Mouse (Mus musculus): ENCODE data around the gene Rai1. TPM values are rescaled to one million over a fixed set of nuclear protein-coding genes. Genes with fewer than 3 reads are reported as not detected.

Rai1 gene
- polyA plus RNA-seq, 2 experiments from 2014 or later, result 7.6 to 11.3 TPM

GRCm38 (mm10) chr11:60164450-60164849 lies 59.6 kb downstream of the Rai1 start:
- no peak for ATAC-seq

- no peak for ATAC-seq
These were observed 60.3 kb downstream of the Rai1 start for GRCm38 (mm10) chr11:60165076-60165475.

GRCm38 (mm10) chr11:60168780-60169179 lies 64.0 kb downstream of the Rai1 start:
- ATAC-seq, result no peak

- no peak for ATAC-seq
These were observed 67.3 kb downstream of the Rai1 start for GRCm38 (mm10) chr11:60172074-60172473.

- no peak for ATAC-seq
These were observed 68.9 kb downstream of the Rai1 start for GRCm38 (mm10) chr11:60173606-60174184.

- peak; percentile 50 for ATAC-seq
These were observed 70.8 kb downstream of the Rai1 start for GRCm38 (mm10) chr11:60175371-60176181.

GRCm38 (mm10) chr11:60176182-60176974 lies 71.6 kb downstream of the Rai1 start:
- peak; percentile 20 for ATAC-seq

GRCm38 (mm10) chr11:60176975-60177657 lies 72.3 kb downstream of the Rai1 start:
- ATAC-seq, result no peak

- no peak for ATAC-seq
These were observed 73.2 kb downstream of the Rai1 start for GRCm38 (mm10) chr11:60178005-60178404.

GRCm38 (mm10) chr11:60178506-60178905 lies 73.7 kb downstream of the Rai1 start:
- ATAC-seq, result no peak

- no peak for ATAC-seq
These were observed 77.4 kb downstream of the Rai1 start for GRCm38 (mm10) chr11:60182116-60182670.

GRCm38 (mm10) chr11:60182741-60183140 lies 77.9 kb downstream of the Rai1 start:
- ATAC-seq, result no peak

GRCm38 (mm10) chr11:60184346-60185325 lies 79.8 kb downstream of the Rai1 start:
- ATAC-seq, result no peak

GRCm38 (mm10) chr11:60185396-60186231 lies 80.8 kb downstream of the Rai1 start:
- ATAC-seq, result no peak

GRCm38 (mm10) chr11:60187070-60187469 lies 82.3 kb downstream of the Rai1 start:
- ATAC-seq, result no peak

- no peak for ATAC-seq
These were observed 83.6 kb downstream of the Rai1 start for GRCm38 (mm10) chr11:60188275-60188853.

GRCm38 (mm10) chr11:60189501-60190040 lies 84.8 kb downstream of the Rai1 start:
- ATAC-seq, result no peak

- no peak for ATAC-seq
These were observed 85.3 kb downstream of the Rai1 start for GRCm38 (mm10) chr11:60190055-60190641.

- ATAC-seq, result no peak
These were observed 87.7 kb downstream of the Rai1 start for GRCm38 (mm10) chr11:60192534-60192933.

All from activated CD4-positive, CD25-positive, alpha-beta regulatory T cell, adult 4 months (primary cell).